Mouse (Mus musculus) layer of hippocampus, adult 2 months (tissue): Measurements from ENCODE around the gene Mdga1. TPM values are rescaled to one million over a fixed set of nuclear protein-coding genes. Genes with fewer than 3 reads are reported as not detected.

Experiments
- DNase-seq, 2 experiments: peaks; one replicate each; pipeline ENCODE4 v3.0.0; 2022; ENCODE audit warnings: low spot score in 2 of 2
- H3K27ac ChIP-seq: fragments of 200-600 bp; 2 replicates; pipeline ENCODE4 v1.8.1; 2022
- H3K4me3 ChIP-seq: fragments of 200-600 bp; 2 replicates; pipeline ENCODE4 v1.8.1; 2022; ENCODE audit warnings: mild to moderate bottlenecking
- CTCF ChIP-seq: fragments of 200-600 bp; conservative IDR thresholded peaks from 2 replicates; pipeline ENCODE4 v1.8.1; 2022; ENCODE audit warnings: antibody characterized with exemption, mild to moderate bottlenecking, moderate library complexity
- total RNA-seq, 2 experiments: library from RNA; stranded (reverse); gene quantifications; 2 replicates each; pipeline ENCODE4 v1.2.3; 2021

Mdga1 gene
- total RNA-seq, 2 experiments from 2014 or later = 70.1 to 73.8 TPM

GRCm38 (mm10) chr17:29971761-29972432 is 2.0 kb upstream of the Mdga1 start:
- no peak for DNase-seq
- Histone ChIP-seq H3K4me3 (no peak overlapping the region), H3K27ac (no peak overlapping the region)
- no peak for TF ChIP-seq CTCF

GRCm38 (mm10) chr17:29965506-29965905 is 4.4 kb downstream of the Mdga1 start:
- no peak overlapping the region for H3K4me3 ChIP-seq
- H3K27ac ChIP-seq = no peak overlapping the region
- TF ChIP-seq CTCF = no peak

GRCm38 (mm10) chr17:29963730-29964259 is 6.1 kb downstream of the Mdga1 start:
- no peak for DNase-seq
- H3K27ac ChIP-seq = no peak overlapping the region
- TF ChIP-seq CTCF = no peak
- no peak overlapping the region for H3K4me3 ChIP-seq

More at GRCm38 (mm10) chr17:29965506-29965905, 4.4 kb downstream of the Mdga1 start:
- DNase-seq = no peak

- H3K27ac ChIP-seq = no peak overlapping the region
- no peak overlapping the region for H3K4me3 ChIP-seq
- no peak for DNase-seq
- no peak for TF ChIP-seq CTCF
Observed at GRCm38 (mm10) chr17:29955880-29956279, 14.0 kb downstream of the Mdga1 start.

GRCm38 (mm10) chr17:29954316-29954715 is 15.6 kb downstream of the Mdga1 start:
- no peak overlapping the region for H3K4me3 ChIP-seq
- no peak for DNase-seq
- no peak overlapping the region for H3K27ac ChIP-seq
- TF ChIP-seq CTCF = no peak

GRCm38 (mm10) chr17:29951100-29951499 is 18.8 kb downstream of the Mdga1 start:
- Histone ChIP-seq H3K4me3 (no peak overlapping the region), H3K27ac (no peak overlapping the region)
- DNase-seq = no peak
- TF ChIP-seq CTCF = no peak

- Histone ChIP-seq H3K4me3 (no peak overlapping the region), H3K27ac (no peak overlapping the region)
- no peak for TF ChIP-seq CTCF
- no peak for DNase-seq
Observed at GRCm38 (mm10) chr17:29950574-29950973, 19.3 kb downstream of the Mdga1 start.

- H3K27ac ChIP-seq = no peak overlapping the region
- no peak overlapping the region for H3K4me3 ChIP-seq
- TF ChIP-seq CTCF = no peak
- DNase-seq = no peak
Observed at GRCm38 (mm10) chr17:29947271-29947714, 22.6 kb downstream of the Mdga1 start.

GRCm38 (mm10) chr17:29944376-29944775 is 25.5 kb downstream of the Mdga1 start:
- Histone ChIP-seq H3K27ac (no peak overlapping the region), H3K4me3 (no peak overlapping the region)
- no peak for DNase-seq
- no peak for TF ChIP-seq CTCF

GRCm38 (mm10) chr17:29939011-29939410 is 30.9 kb downstream of the Mdga1 start:
- TF ChIP-seq CTCF = no peak
- no peak overlapping the region for H3K27ac ChIP-seq
- no peak for DNase-seq

GRCm38 (mm10) chr17:29937350-29937781 is 32.5 kb downstream of the Mdga1 start:
- TF ChIP-seq CTCF = no peak
- no peak overlapping the region for H3K4me3 ChIP-seq
- H3K27ac ChIP-seq = no peak overlapping the region
- DNase-seq = no peak

More at GRCm38 (mm10) chr17:29939011-29939410, 30.9 kb downstream of the Mdga1 start:
- H3K4me3 ChIP-seq = no peak overlapping the region

GRCm38 (mm10) chr17:29934133-29934851 is 35.6 kb downstream of the Mdga1 start:
- no peak for TF ChIP-seq CTCF
- no peak for DNase-seq

GRCm38 (mm10) chr17:29932753-29933152 is 37.1 kb downstream of the Mdga1 start:
- DNase-seq = no peak
- Histone ChIP-seq H3K4me3 (no peak overlapping the region), H3K27ac (no peak overlapping the region)
- no peak for TF ChIP-seq CTCF

More at GRCm38 (mm10) chr17:29934133-29934851, 35.6 kb downstream of the Mdga1 start:
- Histone ChIP-seq H3K27ac (no peak overlapping the region), H3K4me3 (no peak overlapping the region)
